Mouse (Mus musculus) CH12.LX (cell line): Measurements from ENCODE around the gene Pde4dip. TPM values are rescaled to one million over a fixed set of nuclear protein-coding genes. Genes with fewer than 3 reads are reported as not detected.

Source experiments
- DNase-seq: peaks from one replicate; pipeline ENCODE4 v3.0.0-alpha.2; 2013; ENCODE audit errors: extremely low read depth
- H3K27ac ChIP-seq: 2 replicates; pipeline ENCODE4 v1.5.1; 2012; ENCODE audit warnings: low read depth, mild to moderate bottlenecking, control low read depth, moderate library complexity; ENCODE audit not compliant: insufficient read depth
- H3K27me3 ChIP-seq: replicated peaks from 2 replicates; pipeline ENCODE3; 2012; ENCODE audit warnings: inconsistent platforms
- H3K36me3 ChIP-seq, 2 experiments: replicated peaks in 1 of 2; 2 replicates each; pipeline versions ENCODE3 to v1.6.1; 2012; ENCODE audit warnings: inconsistent platforms in 1 of 2, low read length in 1 of 2, mild to moderate bottlenecking in 1 of 2, mixed read lengths in 1 of 2, moderate library complexity in 1 of 2; ENCODE audit not compliant: control insufficient read depth in 1 of 2, insufficient read depth in 1 of 2
- H3K4me1 ChIP-seq, 2 experiments: 2 replicates each; pipeline ENCODE4 v1.6.1; 2012; ENCODE audit warnings: inconsistent platforms in 1 of 2, moderate library complexity in 1 of 2; ENCODE audit not compliant: insufficient read depth in 2 of 2, control insufficient read depth in 1 of 2
- H3K4me2 ChIP-seq: 2 replicates; pipeline ENCODE4 v1.6.1; 2012; ENCODE audit warnings: low read depth, mild to moderate bottlenecking, control low read depth; ENCODE audit not compliant: poor library complexity, insufficient read depth, severe bottlenecking
- H3K4me3 ChIP-seq, 3 experiments: fragments of 150-350 bp in 1 of 3; sonication (generic) in 1 of 3; replicated peaks in 1 of 3; 2 replicates each; pipeline versions ENCODE3 to v1.5.1; 2011 to 2012; ENCODE audit warnings: low read depth in 2 of 3, low read length in 2 of 3, mild to moderate bottlenecking in 2 of 3, moderate library complexity in 2 of 3, control low read depth in 1 of 3, improper control_type of control experiment in 1 of 3, inconsistent platforms in 1 of 3, mixed read lengths in 1 of 3; ENCODE audit not compliant: poor library complexity in 1 of 3
- H3K79me2 ChIP-seq: replicated peaks from 2 replicates; pipeline ENCODE4 v1.6.1; 2012; ENCODE audit warnings: mild to moderate bottlenecking, moderate library complexity; ENCODE audit not compliant: control insufficient read depth, poor library complexity, insufficient read depth, severe bottlenecking; ENCODE audit errors: extremely low read depth
- H3K9ac ChIP-seq: 2 replicates; pipeline ENCODE4 v1.6.1; 2012; ENCODE audit warnings: low read depth, mild to moderate bottlenecking, control low read depth, moderate library complexity; ENCODE audit not compliant: insufficient read depth
- H3K9me3 ChIP-seq: replicated peaks from 2 replicates; pipeline ENCODE3; 2012; ENCODE audit warnings: low read length, inconsistent platforms, mixed read lengths
- BHLHE40 ChIP-seq: IDR thresholded peaks from 2 replicates; pipeline ENCODE4 v1.6.1; 2011; ENCODE audit warnings: mild to moderate bottlenecking, low read depth, low read length, improper control_type of control experiment
- CHD1 ChIP-seq: IDR thresholded peaks from 2 replicates; pipeline ENCODE4 v1.6.1; 2012; ENCODE audit warnings: low read depth, low read length, improper control_type of control experiment, inconsistent platforms
- CTCF ChIP-seq, 2 experiments: IDR thresholded peaks in 1 of 2; conservative IDR thresholded peaks in 1 of 2; 2 replicates each; pipeline ENCODE4 v1.5.1; 2011 to 2012; ENCODE audit warnings: low read depth in 2 of 2, low read length in 2 of 2, improper control_type of control experiment in 1 of 2, inconsistent platforms in 1 of 2, mild to moderate bottlenecking in 1 of 2, moderate library complexity in 1 of 2
- E2F4 ChIP-seq: IDR thresholded peaks from 2 replicates; pipeline ENCODE4 v1.6.1; 2011; ENCODE audit warnings: low read depth, low read length, improper control_type of control experiment; ENCODE audit not compliant: insufficient replicate concordance
- ELF1 ChIP-seq: IDR thresholded peaks from 2 replicates; pipeline ENCODE4 v1.6.1; 2014; ENCODE audit warnings: low read depth, mild to moderate bottlenecking, inconsistent platforms, low read length, improper control_type of control experiment
- ETS1 ChIP-seq: conservative IDR thresholded peaks from 2 replicates; pipeline ENCODE4 v1.6.1; 2012; ENCODE audit warnings: low read depth, mild to moderate bottlenecking, inconsistent platforms, low read length, improper control_type of control experiment, moderate library complexity
- HCFC1 ChIP-seq: IDR thresholded peaks from 2 replicates; pipeline ENCODE4 v1.6.1; 2012; ENCODE audit warnings: low read depth, mild to moderate bottlenecking, inconsistent platforms, low read length, improper control_type of control experiment
- IRF4 ChIP-seq: IDR thresholded peaks from 2 replicates; pipeline ENCODE4 v1.6.1; 2014; ENCODE audit warnings: low read depth, mild to moderate bottlenecking, inconsistent platforms, low read length, improper control_type of control experiment
- JUN ChIP-seq: IDR thresholded peaks from 2 replicates; pipeline ENCODE4 v1.6.1; 2011; ENCODE audit warnings: low read depth, mild to moderate bottlenecking, low read length, improper control_type of control experiment, moderate library complexity; ENCODE audit not compliant: insufficient read depth
- JUND ChIP-seq: conservative IDR thresholded peaks from 2 replicates; pipeline ENCODE4 v1.6.1; 2011; ENCODE audit warnings: low read depth, low read length, improper control_type of control experiment
- KAT2A ChIP-seq: IDR thresholded peaks from 2 replicates; pipeline ENCODE4 v1.6.1; 2012; ENCODE audit warnings: low read length, improper control_type of control experiment, inconsistent platforms; ENCODE audit not compliant: insufficient replicate concordance
- MAZ ChIP-seq: IDR thresholded peaks from 2 replicates; pipeline ENCODE4 v1.6.1; 2012; ENCODE audit warnings: low read depth, mild to moderate bottlenecking, inconsistent platforms, low read length, improper control_type of control experiment, moderate library complexity
- MXI1 ChIP-seq: IDR thresholded peaks from 2 replicates; pipeline ENCODE4 v1.6.1; 2011; ENCODE audit warnings: mild to moderate bottlenecking, low read depth, low read length, improper control_type of control experiment
- NRF1 ChIP-seq: IDR thresholded peaks from 2 replicates; pipeline ENCODE4 v1.6.1; 2014; ENCODE audit warnings: low read depth, mild to moderate bottlenecking, inconsistent platforms, low read length, improper control_type of control experiment, moderate library complexity
- POLR2A ChIP-seq: IDR thresholded peaks from 2 replicates; pipeline ENCODE4 v1.6.1; 2011; ENCODE audit warnings: low read depth, mild to moderate bottlenecking, improper control_type of control experiment, low read length
- POLR2AphosphoS2 ChIP-seq: IDR thresholded peaks from 2 replicates; pipeline ENCODE4 v1.6.1; 2011; ENCODE audit warnings: low read depth, low read length, improper control_type of control experiment
- RAD21 ChIP-seq: IDR thresholded peaks from 2 replicates; pipeline ENCODE4 v1.6.1; 2011; ENCODE audit warnings: low read depth, mild to moderate bottlenecking, low read length, improper control_type of control experiment, moderate library complexity
- RCOR1 ChIP-seq: conservative IDR thresholded peaks from 2 replicates; pipeline ENCODE4 v1.6.1; 2012; ENCODE audit warnings: low read depth, mild to moderate bottlenecking, inconsistent platforms, low read length, improper control_type of control experiment
- SMC3 ChIP-seq: IDR thresholded peaks from 2 replicates; pipeline ENCODE4 v1.6.1; 2011; ENCODE audit warnings: low read depth, low read length, improper control_type of control experiment
- TCF12 ChIP-seq: IDR thresholded peaks from 2 replicates; pipeline ENCODE4 v1.6.1; 2014; ENCODE audit warnings: low read depth, mild to moderate bottlenecking, inconsistent platforms, low read length, improper control_type of control experiment
- UBTF ChIP-seq: IDR thresholded peaks from 2 replicates; pipeline ENCODE4 v1.6.1; 2012; ENCODE audit warnings: low read depth, mild to moderate bottlenecking, inconsistent platforms, low read length, improper control_type of control experiment, moderate library complexity
- USF1 ChIP-seq: IDR thresholded peaks from 2 replicates; pipeline ENCODE4 v1.6.1; 2014; ENCODE audit warnings: low read depth, mild to moderate bottlenecking, inconsistent platforms, low read length, improper control_type of control experiment
- ZC3H11A ChIP-seq: IDR thresholded peaks from 2 replicates; pipeline ENCODE4 v1.6.1; 2012; ENCODE audit warnings: low read depth, mild to moderate bottlenecking, inconsistent platforms, low read length, improper control_type of control experiment
- ZKSCAN1 ChIP-seq: IDR thresholded peaks from 2 replicates; pipeline ENCODE4 v1.6.1; 2012; ENCODE audit warnings: low read depth, inconsistent platforms, low read length, improper control_type of control experiment, borderline replicate concordance
- ZMIZ1 ChIP-seq: IDR thresholded peaks from 2 replicates; pipeline ENCODE4 v1.6.1; 2012; ENCODE audit warnings: low read depth, mild to moderate bottlenecking, inconsistent platforms, low read length, improper control_type of control experiment
- ZNF384 ChIP-seq: IDR thresholded peaks from 2 replicates; pipeline ENCODE4 v1.6.1; 2012; ENCODE audit warnings: low read depth, low read length, improper control_type of control experiment, inconsistent platforms
- dilution Hi-C: fragments of 300-500 bp; cut with MboI; formaldehyde crosslinking; loops from 2 replicates; pipeline ENCODE4 v1.14.3; 2020; ENCODE audit warnings: low sequenced_read_pairs; ENCODE audit not compliant: extremely low pct_unique_long_range_greater_than_20kb, extremely low pct_ligation_motif_present
- in situ Hi-C: fragments of 300-500 bp; cut with MboI; formaldehyde crosslinking; loops from 3 replicates; pipeline ENCODE4 v1.14.3; 2019; ENCODE audit warnings: low sequenced_read_pairs, low pct_ligation_motif_present, low pct_unique_long_range_greater_than_20kb, mixed read lengths
- polyA plus RNA-seq: library from polyadenylated mRNA; unstranded; fragments of >175 nt; gene quantifications from 2 replicates; pipeline ENCODE4 v1.2.1, GENCODE M21; 2012; ENCODE audit warnings: low read depth; ENCODE audit not compliant: insufficient read length
- total RNA-seq, 2 experiments: library from RNA; depleted of rRNA; stranded (reverse); fragments of 300-350 nt in 1 of 2; fragments of >200 nt in 1 of 2; gene quantifications; 2 replicates each; pipeline ENCODE4 v1.2.3; 2012 to 2014

The Pde4dip gene
- total and polyA plus RNA-seq, 3 experiments, result 12.4 to 21.7 (median 15.2) TPM

DNA sequence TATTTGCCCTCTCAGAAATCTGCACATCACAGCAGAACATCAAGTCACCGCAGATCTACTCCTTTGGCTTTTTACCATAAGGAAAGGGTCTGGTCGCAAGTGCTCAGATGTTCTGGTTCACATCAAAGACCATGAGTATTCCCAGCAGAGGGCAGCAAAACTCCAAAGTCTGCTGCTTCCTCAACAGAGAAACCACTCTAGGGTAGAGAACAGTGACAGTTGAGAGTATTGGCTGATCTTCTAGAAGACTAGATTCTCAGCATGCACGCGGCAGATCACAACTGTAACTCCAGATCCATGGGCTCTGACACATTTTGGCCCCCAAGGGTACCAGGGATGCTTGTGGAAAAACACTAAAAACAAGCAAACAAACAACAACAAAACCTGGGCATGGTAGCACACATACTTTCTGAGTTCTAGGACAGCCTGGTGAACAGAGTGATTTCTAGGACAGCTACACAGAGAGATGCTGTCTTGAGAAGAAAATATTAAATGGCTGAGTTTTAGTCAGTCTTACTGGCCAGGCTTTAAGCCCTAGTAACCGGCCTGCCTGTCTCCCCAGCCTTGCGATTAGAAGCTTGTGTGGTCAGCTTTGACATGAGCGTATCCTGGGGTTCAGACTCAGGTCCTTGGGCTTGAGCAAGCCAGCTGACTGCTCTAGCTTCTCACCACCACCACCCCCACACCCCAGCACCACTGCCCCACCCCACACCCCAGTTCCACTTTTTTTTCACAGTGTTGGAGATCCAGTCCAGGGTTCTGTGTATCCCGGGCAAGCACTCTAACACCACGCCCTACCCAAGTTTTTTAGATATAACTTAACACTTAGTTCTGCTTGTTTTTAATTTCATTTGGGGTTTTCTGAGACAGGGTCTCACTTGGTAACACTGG, 40.7 kb upstream of the Pde4dip start:
- peaks cover 7 to 29% of the 10 kb centered on the region in 2 experiments for H3K4me1 ChIP-seq
- in situ Hi-C loops, result loop anchor here (5.0 kb wide), 1 partner anchor 298 kb away; no protein-coding TSS in a partner anchor

DNA sequence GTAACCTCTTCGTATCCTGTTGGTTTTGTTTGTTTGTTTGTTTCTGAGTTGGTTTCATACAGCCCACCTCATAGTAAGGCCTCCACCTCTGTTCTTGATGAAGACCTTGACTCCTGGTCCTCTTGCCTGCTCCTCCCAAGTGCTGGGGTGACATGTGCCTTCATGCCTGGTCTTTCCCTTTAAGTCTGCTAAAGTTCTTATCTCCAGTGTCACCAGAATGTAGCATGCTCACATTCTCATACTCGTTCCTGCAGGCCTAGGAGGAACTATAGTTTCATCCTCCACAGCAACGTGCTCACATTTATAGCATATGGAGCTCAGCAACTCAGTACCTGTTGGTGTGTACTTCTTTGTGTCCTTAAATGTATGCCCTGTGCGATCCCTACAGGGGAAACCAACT, 38.8 kb upstream of the Pde4dip start:
- no peaks in the 10 kb centered on the region for H3K9me3 ChIP-seq
- H3K4me1 ChIP-seq, result peaks cover 3 to 14% of the 10 kb centered on the region in 2 experiments; a peak in 3 of 4 replicates
- no peak overlapping the region for H3K9ac ChIP-seq
- H3K79me2 ChIP-seq, result no peaks in the 10 kb centered on the region
- H3K36me3 ChIP-seq, result peaks cover 5 to 27% of the 10 kb centered on the region in 2 experiments
- TF ChIP-seq ZC3H11A, result no peak
- no peak for TF ChIP-seq HCFC1
- no peak for TF ChIP-seq JUND
- TF ChIP-seq CHD1, result no peak
- no peak for TF ChIP-seq RCOR1
- TF ChIP-seq BHLHE40, result no peak
- TF ChIP-seq ETS1, result no peak
- no peak for TF ChIP-seq E2F4
- TF ChIP-seq IRF4, result no peak
- no peak for TF ChIP-seq ZKSCAN1
- no peak for TF ChIP-seq ELF1
- TF ChIP-seq JUN, result no peak
- TF ChIP-seq POLR2A, result no peak
- TF ChIP-seq UBTF, result no peak
- no peak for TF ChIP-seq ZNF384
- no peak for TF ChIP-seq KAT2A
- TF ChIP-seq POLR2AphosphoS2, result no peak
- TF ChIP-seq MAZ, result no peak
- TF ChIP-seq SMC3, result no peak
- TF ChIP-seq, all 38 proteins: peak for 0
- no peak overlapping the region for H3K4me3 ChIP-seq
- dilution Hi-C loops, result no loop called here
- in situ Hi-C loops, result loop anchor here (5.0 kb wide), 1 partner anchor 300 kb away; no protein-coding TSS in a partner anchor
- H3K27me3 ChIP-seq, result no peaks in the 10 kb centered on the region
- H3K27ac ChIP-seq, result no peak overlapping the region
- no peak for DNase-seq
- H3K4me2 ChIP-seq, result no peak overlapping the region

More for the DNA sequence above, 40.7 kb upstream of the Pde4dip start:
- Histone ChIP-seq H3K79me2 (no peaks in the 10 kb centered on the region), H3K4me2 (no peak overlapping the region), H3K27ac (no peak overlapping the region), H3K4me3 (no peak overlapping the region)
- peak; percentile 36 to 90 for TF ChIP-seq CTCF (conservative IDR thresholded peaks at IDR 0.05 in 1 of 2, IDR thresholded peaks at IDR 0.05 in 1 of 2; ENCODE audit: low read depth in 2 of 2, low read length in 2 of 2)
- no peak for TF ChIP-seq CHD1
- peak; percentile 95 for TF ChIP-seq RAD21
- no peak for TF ChIP-seq ZNF384
- TF ChIP-seq MXI1, result no peak
- TF ChIP-seq E2F4, result no peak
- no peak for TF ChIP-seq USF1
- TF ChIP-seq IRF4, result no peak
- TF ChIP-seq SMC3, result peak; percentile 96
- TF ChIP-seq ZMIZ1, result no peak
- TF ChIP-seq ZC3H11A, result peak; percentile 91
- no peak for TF ChIP-seq NRF1
- no peak for TF ChIP-seq JUN
- no peak for TF ChIP-seq ZKSCAN1
- no peak for TF ChIP-seq TCF12
- no peak for TF ChIP-seq JUND
- TF ChIP-seq, all 38 proteins: peak for 4
- Histone ChIP-seq H3K36me3 (peaks cover 0 to 9% of the 10 kb centered on the region in 2 experiments), H3K9ac (no peak overlapping the region), H3K27me3 (no peaks in the 10 kb centered on the region), H3K9me3 (no peaks in the 10 kb centered on the region)
- DNase-seq, result peak; percentile 88
- dilution Hi-C loops, result no loop called here
